7 mouse cellular contexts compared by ENCODE assay signal in genomic region chr5:107015422-107016081, GRCm38 (mm10). TPM values are rescaled to one million over a fixed set of nuclear protein-coding genes. Genes with fewer than 3 reads are reported as not detected.
DNase-seq lines count a peak whose midpoint lies in the region; ATAC-seq and TF ChIP-seq lines count a peak whose summit lies in the region.

No protein-coding gene starts in this region.

- TF ChIP-seq CTCF in midbrain, postnatal 0 days (IDR thresholded peaks at IDR 0.05): no peak
- TF ChIP-seq CTCF in liver, adult 2 months (IDR thresholded peaks at IDR 0.05; ENCODE audit: low read depth, low read length): no peak

- WGBS in midbrain, embryonic 11.5 days: 41% methylated on average over 10 of the region's 10 CpGs
- WGBS in midbrain, postnatal 0 days: 28% methylated on average over 10 of the region's 10 CpGs
- WGBS in embryonic facial prominence, embryonic 14.5 days: 20% methylated on average over 10 of the region's 10 CpGs
- 31% methylated on average over 10 of the region's 10 CpGs for WGBS in liver, adult 2 months
- WGBS in neural tube, embryonic 15.5 days: 45% methylated on average over 10 of the region's 10 CpGs

- H3K4me2 ChIP-seq in midbrain, embryonic 11.5 days: no peak overlapping the region
- H3K4me2 ChIP-seq in midbrain, postnatal 0 days (ENCODE audit: low read depth, low read length, poor library complexity, severe bottlenecking): no peak overlapping the region
- H3K4me2 ChIP-seq in embryonic facial prominence, embryonic 14.5 days (ENCODE audit: low read depth, low read length): no peak overlapping the region
- H3K4me2 ChIP-seq in neural tube, embryonic 15.5 days: no peak overlapping the region

- no peak overlapping the region for H3K27ac ChIP-seq in midbrain, embryonic 11.5 days (ENCODE audit: low read depth, low read length)
- no peak overlapping the region for H3K27ac ChIP-seq in midbrain, postnatal 0 days (ENCODE audit: low read depth, low read length)
- no peak overlapping the region for H3K27ac ChIP-seq in embryonic facial prominence, embryonic 14.5 days (replicated peaks; ENCODE audit: low read depth, low read length)
- peak overlapping the region; percentile 1 for H3K27ac ChIP-seq in liver, adult 2 months (replicated peaks; ENCODE audit: insufficient read depth, low read depth, low read length)
- no peak overlapping the region for H3K27ac ChIP-seq in neural tube, embryonic 15.5 days (replicated peaks)

- H3K79me2 ChIP-seq in liver, adult 2 months (ENCODE audit: control insufficient read depth, insufficient read depth, low read length): no peaks in the 10 kb centered on the region

- H3K4me1 ChIP-seq in midbrain, embryonic 11.5 days (ENCODE audit: control insufficient read depth, insufficient read depth, low read length): peaks cover 5% of the 10 kb centered on the region
- no peaks in the 10 kb centered on the region for H3K4me1 ChIP-seq in midbrain, postnatal 0 days (ENCODE audit: insufficient read depth, low read length)
- H3K4me1 ChIP-seq in embryonic facial prominence, embryonic 14.5 days (ENCODE audit: control insufficient read depth, insufficient read depth, low read length): peaks cover 38% of the 10 kb centered on the region
- 0 out of 2 replicates have a peak, but pooled peaks cover 4% of the 10 kb centered on the region for H3K4me1 ChIP-seq in liver, adult 2 months (ENCODE audit: control insufficient read depth, insufficient read depth, low read length)
- H3K4me1 ChIP-seq in neural tube, embryonic 15.5 days: peaks cover 2% of the 10 kb centered on the region; the same call in 1 of the 2 replicates

- no peak for ATAC-seq in midbrain, embryonic 11.5 days (ENCODE audit: low FRiP score)
- no peak for ATAC-seq in midbrain, postnatal 0 days (ENCODE audit: low FRiP score)
- ATAC-seq in embryonic facial prominence, embryonic 14.5 days (ENCODE audit: low read depth): 0 out of 2 replicates have a peak, but pooled peaks have one; percentile 27
- ATAC-seq in neural tube, embryonic 15.5 days (ENCODE audit: low FRiP score): no peak

- TF ChIP-seq POLR2A in liver, adult 2 months (IDR thresholded peaks at IDR 0.05; ENCODE audit: extremely low read depth, insufficient read depth, low read length): no peak

- no peaks in the 10 kb centered on the region for H3K36me3 ChIP-seq in midbrain, embryonic 11.5 days (ENCODE audit: control insufficient read depth, insufficient read depth, low read length)
- no peaks in the 10 kb centered on the region for H3K36me3 ChIP-seq in midbrain, postnatal 0 days (ENCODE audit: insufficient read depth, low read length)
- no peaks in the 10 kb centered on the region for H3K36me3 ChIP-seq in embryonic facial prominence, embryonic 14.5 days (ENCODE audit: control insufficient read depth, insufficient read depth, low read length)
- no peaks in the 10 kb centered on the region for H3K36me3 ChIP-seq in liver, adult 2 months (ENCODE audit: control insufficient read depth, insufficient read depth, low read length)
- H3K36me3 ChIP-seq in neural tube, embryonic 15.5 days: no peaks in the 10 kb centered on the region

- H3K4me3 ChIP-seq in midbrain, embryonic 11.5 days (ENCODE audit: low read depth, low read length): no peak overlapping the region
- H3K4me3 ChIP-seq in midbrain, postnatal 0 days (ENCODE audit: low read depth, low read length): no peak overlapping the region
- no peak overlapping the region for H3K4me3 ChIP-seq in embryonic facial prominence, embryonic 14.5 days (ENCODE audit: low read depth, low read length)
- H3K4me3 ChIP-seq in liver, adult 2 months (ENCODE audit: insufficient read depth, low read depth, low read length): no peak overlapping the region
- H3K4me3 ChIP-seq in neural tube, embryonic 15.5 days (replicated peaks): no peak overlapping the region

- no peaks in the 10 kb centered on the region for H3K9me3 ChIP-seq in midbrain, embryonic 11.5 days (ENCODE audit: control insufficient read depth, low read length)
- no peaks in the 10 kb centered on the region for H3K9me3 ChIP-seq in midbrain, postnatal 0 days (ENCODE audit: low read length)
- H3K9me3 ChIP-seq in embryonic facial prominence, embryonic 14.5 days (ENCODE audit: control insufficient read depth, low read length): no peaks in the 10 kb centered on the region
- no peaks in the 10 kb centered on the region for H3K9me3 ChIP-seq in neural tube, embryonic 15.5 days (replicated peaks)

- peak; percentile 79 for DNase-seq in midbrain, embryonic 11.5 days (ENCODE audit: low spot score, missing footprints)
- DNase-seq in midbrain, postnatal 0 days (ENCODE audit: low spot score): no peak
- peak; percentile 35 for DNase-seq in embryonic facial prominence, embryonic 14.5 days (ENCODE audit: low spot score)
- DNase-seq in liver, adult 2 months (ENCODE audit: extremely low read depth, low read depth, low spot score): no peak
- peak; percentile 15 to 37 for DNase-seq in thymus, postnatal 36 days
- DNase-seq in ovary, adult 18-20 months (ENCODE audit: low spot score): no peak

- no peak overlapping the region for H3K9ac ChIP-seq in midbrain, embryonic 11.5 days (ENCODE audit: low read length)
- no peak overlapping the region for H3K9ac ChIP-seq in midbrain, postnatal 0 days (replicated peaks; ENCODE audit: low read length, poor library complexity, severe bottlenecking)
- H3K9ac ChIP-seq in embryonic facial prominence, embryonic 14.5 days (ENCODE audit: low read depth, low read length): no peak overlapping the region
- H3K9ac ChIP-seq in liver, adult 2 months (ENCODE audit: low read depth, low read length): no peak overlapping the region
- no peak overlapping the region for H3K9ac ChIP-seq in neural tube, embryonic 15.5 days (replicated peaks)

- H3K27me3 ChIP-seq in midbrain, embryonic 11.5 days (ENCODE audit: control insufficient read depth, insufficient read depth, low read length): no peaks in the 10 kb centered on the region
- H3K27me3 ChIP-seq in midbrain, postnatal 0 days (ENCODE audit: insufficient read depth, low read length): no peaks in the 10 kb centered on the region
- H3K27me3 ChIP-seq in embryonic facial prominence, embryonic 14.5 days (replicated peaks; ENCODE audit: control insufficient read depth, insufficient read depth, low read length): no peaks in the 10 kb centered on the region
- no peaks in the 10 kb centered on the region for H3K27me3 ChIP-seq in liver, adult 2 months (ENCODE audit: control insufficient read depth, insufficient read depth, low read length)
- no peaks in the 10 kb centered on the region for H3K27me3 ChIP-seq in neural tube, embryonic 15.5 days (replicated peaks)

RNA-seq across cellular contexts. Expression of gene Cdc7, which starts 51.4 kb away (rescaled TPM):
- 58.7 and 61.6 TPM in 2 replicates for polyA plus RNA-seq in midbrain, embryonic 11.5 days (2014; fragmentation: Nextera tagmentation; extraction: Ambion mirVana)
- 25.0 and 27.8 TPM in 2 replicates for total RNA-seq in midbrain, postnatal 0 days (2014; rRNA removed)
- polyA plus RNA-seq in midbrain, postnatal 0 days (2015; fragmentation: Nextera tagmentation; extraction: Ambion mirVana): 24.7 and 27.3 TPM in 2 replicates
- 35.0 and 40.0 TPM in 2 replicates for polyA plus RNA-seq in embryonic facial prominence, embryonic 14.5 days (2014; fragmentation: Nextera tagmentation; extraction: Ambion mirVana)
- total RNA-seq in liver, adult 2 months (2014; rRNA removed): 0.28 and 0.47 TPM in 2 replicates
- polyA plus RNA-seq in liver, adult 2 months (2012; rRNA removed): 0.07 and 0.26 TPM in 2 replicates
- 47.4 and 47.5 TPM in 2 replicates for polyA plus RNA-seq in neural tube, embryonic 15.5 days (2015; fragmentation: Nextera tagmentation; extraction: Ambion mirVana)

Comparison
In these comparisons a context has a peak if more than half of its experiments do, and no peak if none do; other contexts are left out.
1. DNase-seq: peak in midbrain, embryonic 11.5 days (single experiment), embryonic facial prominence, embryonic 14.5 days (single experiment) and thymus, postnatal 36 days (2 of 2); none in midbrain, postnatal 0 days (single experiment), liver, adult 2 months (single experiment) and ovary, adult 18-20 months (single experiment).
2. RNA of gene Cdc7, which starts 51.4 kb away (polyA plus RNA-seq): 58.7 to 61.6 TPM in midbrain, embryonic 11.5 days, 47.4 to 47.5 TPM in neural tube, embryonic 15.5 days, 35.0 to 40.0 TPM in embryonic facial prominence, embryonic 14.5 days and 24.7 to 27.3 TPM in midbrain, postnatal 0 days; 0.07 to 0.26 TPM in liver, adult 2 months; every median in the first group is over 10 times any median in the second.